Mouse (Mus musculus) layer of hippocampus, postnatal 25 days (tissue): Measurements from ENCODE around the gene Cwc25. TPM values are rescaled to one million over a fixed set of nuclear protein-coding genes. Genes with fewer than 3 reads are reported as not detected.
A peak's percentile ranks its signal among the peaks of the same experiment; 100 is the strongest.
"Not testable (repeated sequence)": the region's sequence is repeated elsewhere in the genome, so short reads cannot be mapped to it uniquely, and the experiment has no call there.

Experiments
- DNase-seq, 2 experiments: peaks; one replicate each; pipeline ENCODE4 v3.0.0; 2022; ENCODE audit warnings: mixed read lengths in 2 of 2, low spot score in 1 of 2; ENCODE audit errors: extremely low spot score in 1 of 2
- total RNA-seq, 2 experiments: library from RNA; stranded (reverse); gene quantifications; 2 replicates each; pipeline ENCODE4 v1.2.3; 2021

Cwc25 gene
- total RNA-seq, 2 experiments from 2014 or later = 19.2 to 20.6 TPM

GRCm38 (mm10) chr11:97801409-97802193 lies 35.2 kb upstream of the Cwc25 start:
- peak in 1 of 2 experiments; percentile 51 for DNase-seq

- no peak for DNase-seq
These were observed 34.5 kb upstream of the Cwc25 start for GRCm38 (mm10) chr11:97800691-97801408.

GRCm38 (mm10) chr11:97799994-97800690 lies 33.8 kb upstream of the Cwc25 start:
- peak in 1 of 2 experiments; percentile 38 for DNase-seq

- DNase-seq = peak; percentile 75 to 86
These were observed 33.0 kb upstream of the Cwc25 start for GRCm38 (mm10) chr11:97799146-97799993.

- DNase-seq = peak; percentile 95 to 96
These were observed 32.4 kb upstream of the Cwc25 start, which contains the start of gene Lasp1 for GRCm38 (mm10) chr11:97798782-97799145. Lasp1 (plus strand) TSS chr11:97799000.

- no peak for DNase-seq
These were observed 31.7 kb upstream of the Cwc25 start for GRCm38 (mm10) chr11:97798083-97798435.

GRCm38 (mm10) chr11:97797369-97798082 lies 31.2 kb upstream of the Cwc25 start:
- no peak for DNase-seq

- peak; percentile 70 to 84 for DNase-seq
These were observed 30.6 kb upstream of the Cwc25 start for GRCm38 (mm10) chr11:97796910-97797309.

- DNase-seq = no peak
These were observed 26.8 kb upstream of the Cwc25 start for GRCm38 (mm10) chr11:97793165-97793564.

GRCm38 (mm10) chr11:97790778-97791438 lies 24.6 kb upstream of the Cwc25 start:
- not testable (repeated sequence) for DNase-seq

- no peak for DNase-seq
These were observed 23.4 kb upstream of the Cwc25 start for GRCm38 (mm10) chr11:97789727-97790126.

- no peak for DNase-seq
These were observed 21.6 kb upstream of the Cwc25 start for GRCm38 (mm10) chr11:97787961-97788360.

GRCm38 (mm10) chr11:97782564-97782895 lies 16.2 kb upstream of the Cwc25 start:
- DNase-seq = no peak

- peak; percentile 99 for DNase-seq
These were observed 15.6 kb upstream of the Cwc25 start, which contains the start of gene Rpl23 for GRCm38 (mm10) chr11:97781832-97782563. Rpl23 (minus strand) TSS chr11:97782437.

GRCm38 (mm10) chr11:97781478-97781831 lies 15.1 kb upstream of the Cwc25 start:
- DNase-seq = no peak

GRCm38 (mm10) chr11:97779968-97780701 lies 13.8 kb upstream of the Cwc25 start:
- DNase-seq = no peak

- no peak for DNase-seq
These were observed 12.6 kb upstream of the Cwc25 start for GRCm38 (mm10) chr11:97778918-97779317.

GRCm38 (mm10) chr11:97777129-97777529 lies 10.8 kb upstream of the Cwc25 start:
- DNase-seq = no peak
